Mouse (Mus musculus): ENCODE measurements around the gene Mgat3.

- TF ChIP-seq POLR2A (IDR thresholded peaks at IDR 0.05; ENCODE audit: extremely low read depth, insufficient read depth, low read length) (no peak), CTCF (IDR thresholded peaks at IDR 0.05; ENCODE audit: extremely low read depth, insufficient read depth, low read length) (no peak)
Observed at GRCm38 (mm10) chr15:80181561-80181960, 8.0 kb downstream of the Mgat3 start.

Measured in cortical plate, adult 2 months (tissue).